Mouse (Mus musculus) megakaryocyte, embryonic 14.5 days (primary cell): ENCODE data around the gene Dchs2. TPM values are rescaled to one million over a fixed set of nuclear protein-coding genes. Genes with fewer than 3 reads are reported as not detected.
"Not testable (repeated sequence)": the region's sequence is repeated elsewhere in the genome, so short reads cannot be mapped to it uniquely, and the experiment has no call there.

ENCODE experiments used
- H3K27me3 ChIP-seq: replicated peaks from 2 replicates; pipeline ENCODE3; 2012; ENCODE audit warnings: inconsistent platforms
- H3K36me3 ChIP-seq: replicated peaks from 2 replicates; pipeline ENCODE3; 2012; ENCODE audit warnings: low read length, inconsistent platforms, mixed read lengths
- H3K4me1 ChIP-seq: 2 replicates; pipeline ENCODE4 v1.6.1; 2012; ENCODE audit warnings: inconsistent platforms
- H3K4me3 ChIP-seq: replicated peaks from 2 replicates; pipeline ENCODE3; 2012; ENCODE audit warnings: moderate library complexity, mild to moderate bottlenecking, inconsistent platforms
- H3K9me3 ChIP-seq: 2 replicates; pipeline ENCODE4 v1.6.1; 2012; ENCODE audit warnings: inconsistent platforms
- FLI1 ChIP-seq: IDR thresholded peaks from 2 replicates; pipeline ENCODE4 v1.6.1; 2012; ENCODE audit warnings: low read length, inconsistent platforms, mixed read lengths
- GATA1 ChIP-seq: IDR thresholded peaks from 3 replicates; pipeline ENCODE4 v1.6.1; 2012; ENCODE audit warnings: mixed read lengths, low read length, inconsistent platforms, borderline replicate concordance
- polyA plus RNA-seq: library from polyadenylated mRNA; stranded (reverse); fragments of >175 nt; gene quantifications from 2 replicates; pipeline ENCODE4 v1.2.3, GENCODE M21; 2012; ENCODE audit warnings: low replicate concordance; ENCODE audit not compliant: insufficient read depth

Dchs2 gene
- polyA plus RNA-seq, 1 experiment, result not detected

DNA sequence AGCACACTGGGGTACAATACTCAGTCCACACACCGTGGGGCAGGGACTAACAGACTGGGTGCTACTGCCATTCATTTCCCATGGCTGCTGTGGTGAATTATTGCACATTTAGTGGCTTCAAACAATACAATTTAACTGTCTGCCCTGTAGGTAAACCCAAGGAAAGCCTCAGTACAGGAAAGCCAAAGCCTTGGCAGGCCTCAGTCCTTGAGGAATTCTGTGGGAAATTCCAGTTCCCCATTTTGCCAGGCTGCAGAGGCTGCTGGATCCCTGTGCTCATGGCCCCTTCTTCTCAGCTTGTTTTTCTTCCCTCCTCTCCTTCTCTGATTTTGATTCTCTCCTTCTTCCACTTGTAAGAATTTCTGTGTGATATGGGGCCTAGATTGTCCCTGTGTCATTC is 12.8 kb upstream of the Dchs2 start:
- H3K27me3 ChIP-seq, result peaks cover 6% of the 10 kb centered on the region
- no peaks in the 10 kb centered on the region for H3K36me3 ChIP-seq
- H3K4me3 ChIP-seq, result no peak overlapping the region
- no peaks in the 10 kb centered on the region for H3K4me1 ChIP-seq
- no peaks in the 10 kb centered on the region for H3K9me3 ChIP-seq
- TF ChIP-seq GATA1, result no peak
- TF ChIP-seq FLI1, result no peak

- no peak overlapping the region for H3K4me3 ChIP-seq
Measured at GRCm38 (mm10) chr3:83117592-83117991, 10.2 kb upstream of the Dchs2 start.

GRCm38 (mm10) chr3:83123945-83124344 is 3.8 kb upstream of the Dchs2 start:
- Histone ChIP-seq H3K4me1 (peaks cover 14% of the 10 kb centered on the region; the same call in 1 of the 2 replicates), H3K27me3 (peaks cover 37% of the 10 kb centered on the region)
- H3K4me3 ChIP-seq, H3K9me3 ChIP-seq, H3K36me3 ChIP-seq: not testable (repeated sequence)

More at GRCm38 (mm10) chr3:83117592-83117991, 10.2 kb upstream of the Dchs2 start:
- TF ChIP-seq FLI1, result no peak
- TF ChIP-seq GATA1, result no peak
- H3K27me3 ChIP-seq, result peaks cover 2% of the 10 kb centered on the region
- H3K4me1 ChIP-seq, result no peaks in the 10 kb centered on the region
- H3K9me3 ChIP-seq, result no peaks in the 10 kb centered on the region
- H3K36me3 ChIP-seq, result no peaks in the 10 kb centered on the region

DNA sequence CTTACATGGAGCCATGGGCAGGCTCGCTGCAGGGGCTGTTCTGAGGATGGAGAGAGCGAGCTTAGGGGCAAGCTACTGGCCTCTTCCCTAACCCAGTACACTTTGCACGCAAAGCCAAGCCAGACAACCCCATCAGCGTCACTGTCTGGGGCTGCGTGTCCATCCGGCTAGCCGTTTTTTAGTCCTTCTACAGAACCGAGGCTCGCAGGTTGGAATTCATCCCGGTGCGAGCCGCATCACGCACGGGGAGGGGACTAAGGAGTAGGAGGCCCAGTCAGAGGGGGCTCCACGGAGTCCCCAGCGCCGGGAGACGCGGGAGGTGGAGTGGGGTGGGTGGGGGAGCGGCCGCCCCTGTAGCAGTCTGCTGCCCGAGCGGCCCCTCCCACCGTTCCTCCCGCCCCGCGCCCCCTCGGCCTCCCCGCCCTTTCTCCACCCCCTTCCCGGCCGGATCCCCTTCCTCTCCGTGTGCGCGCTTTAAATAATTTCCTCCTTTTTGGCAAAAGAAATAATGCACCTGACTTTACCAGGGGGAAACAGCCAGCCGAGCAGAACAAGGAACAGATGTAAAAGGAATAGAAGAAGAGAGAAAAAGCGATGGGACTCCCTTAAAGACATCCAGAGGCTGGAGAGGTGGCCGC is 541 bp upstream of the Dchs2 start:
- no peaks in the 10 kb centered on the region for H3K36me3 ChIP-seq
- H3K9me3 ChIP-seq, result peaks cover 12% of the 10 kb centered on the region; the same call in 1 of the 2 replicates
- peaks cover 54% of the 10 kb centered on the region for H3K27me3 ChIP-seq
- TF ChIP-seq FLI1 (no peak), GATA1 (no peak)
- peaks cover 16% of the 10 kb centered on the region; the same call in 1 of the 2 replicates for H3K4me1 ChIP-seq
- no peak overlapping the region for H3K4me3 ChIP-seq

GRCm38 (mm10) chr3:83128449-83128922 is 738 bp downstream of the Dchs2 start:
- peaks cover 54% of the 10 kb centered on the region for H3K27me3 ChIP-seq
- H3K9me3 ChIP-seq, result peaks cover 12% of the 10 kb centered on the region; the same call in 1 of the 2 replicates

GRCm38 (mm10) chr3:83129151-83129550 is 1.4 kb downstream of the Dchs2 start:
- Histone ChIP-seq H3K36me3 (no peaks in the 10 kb centered on the region), H3K4me1 (peaks cover 16% of the 10 kb centered on the region; the same call in 1 of the 2 replicates), H3K4me3 (peak overlapping the region; percentile 21), H3K27me3 (peaks cover 54% of the 10 kb centered on the region), H3K9me3 (peaks cover 12% of the 10 kb centered on the region; the same call in 1 of the 2 replicates)
- TF ChIP-seq FLI1 (no peak), GATA1 (no peak)

More at GRCm38 (mm10) chr3:83128449-83128922, 738 bp downstream of the Dchs2 start:
- Histone ChIP-seq H3K4me1 (peaks cover 16% of the 10 kb centered on the region; the same call in 1 of the 2 replicates), H3K4me3 (peak overlapping the region; percentile 18), H3K36me3 (no peaks in the 10 kb centered on the region)
- TF ChIP-seq FLI1 (no peak), GATA1 (no peak)

- Histone ChIP-seq H3K36me3 (no peaks in the 10 kb centered on the region), H3K4me3 (no peak overlapping the region), H3K27me3 (no peaks in the 10 kb centered on the region), H3K9me3 (no peaks in the 10 kb centered on the region), H3K4me1 (no peaks in the 10 kb centered on the region)
- no peak for TF ChIP-seq GATA1
- TF ChIP-seq FLI1, result no peak
Measured at GRCm38 (mm10) chr3:83136413-83136812, 8.7 kb downstream of the Dchs2 start.

DNA sequence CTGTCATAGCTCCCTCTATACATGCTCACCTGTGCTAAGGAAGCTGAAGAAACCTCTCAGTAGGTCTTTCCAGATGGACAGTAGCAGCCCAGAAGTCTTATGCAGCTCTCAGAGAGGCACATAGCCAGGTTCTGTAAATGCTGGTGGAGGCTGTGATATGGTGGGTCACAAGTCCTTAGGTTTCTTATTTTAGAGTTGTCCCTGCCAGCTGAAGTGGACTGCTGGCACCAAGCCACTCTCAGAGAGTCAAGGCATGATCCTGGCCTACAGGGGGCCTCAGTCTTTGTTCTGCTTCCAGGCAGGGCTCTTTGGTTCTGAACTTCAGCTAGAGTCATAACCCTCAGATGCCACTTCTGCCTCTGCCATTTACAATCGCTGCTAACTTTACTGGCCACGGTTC is 11.1 kb downstream of the Dchs2 start:
- TF ChIP-seq GATA1 (no peak), FLI1 (no peak)
- H3K9me3 ChIP-seq, result no peaks in the 10 kb centered on the region
- no peak overlapping the region for H3K4me3 ChIP-seq
- H3K4me1 ChIP-seq, result no peaks in the 10 kb centered on the region
- no peaks in the 10 kb centered on the region for H3K27me3 ChIP-seq
- H3K36me3 ChIP-seq, result no peaks in the 10 kb centered on the region

DNA sequence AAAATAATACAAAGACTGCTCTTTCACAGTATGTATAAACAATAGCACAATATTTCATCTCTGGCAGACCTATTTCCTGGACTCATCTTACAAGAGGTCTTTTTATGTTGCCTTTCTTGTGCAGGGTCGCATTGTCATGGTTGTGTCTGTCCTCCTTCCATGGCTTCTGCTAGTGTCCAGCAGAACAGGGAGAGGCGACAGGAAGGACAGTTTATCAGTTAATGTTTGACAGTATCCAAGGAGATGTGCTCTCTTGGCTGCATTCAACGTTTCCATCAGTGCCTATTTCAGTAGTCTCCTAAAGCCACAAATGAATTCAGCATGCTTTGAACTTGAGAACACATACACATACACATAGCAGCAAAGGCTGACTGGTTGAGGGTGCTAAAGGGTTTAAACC is 17.9 kb downstream of the Dchs2 start:
- TF ChIP-seq GATA1, result no peak
- no peak for TF ChIP-seq FLI1
- Histone ChIP-seq H3K36me3 (no peaks in the 10 kb centered on the region), H3K4me3 (no peak overlapping the region), H3K27me3 (peaks cover 2% of the 10 kb centered on the region), H3K9me3 (no peaks in the 10 kb centered on the region), H3K4me1 (no peaks in the 10 kb centered on the region)

- Histone ChIP-seq H3K9me3 (no peaks in the 10 kb centered on the region), H3K4me1 (no peaks in the 10 kb centered on the region), H3K27me3 (peaks cover 2% of the 10 kb centered on the region), H3K4me3 (peak overlapping the region; percentile 33), H3K36me3 (no peaks in the 10 kb centered on the region)
- TF ChIP-seq FLI1 (no peak), GATA1 (no peak)
Measured at GRCm38 (mm10) chr3:83147273-83148054, 19.7 kb downstream of the Dchs2 start.
